Mouse (Mus musculus) myocyte (in vitro differentiated cells): ENCODE measurements around the gene Lrp4.

Experiments
- E2F4 ChIP-seq: IDR thresholded peaks from one replicate; pipeline ENCODE4 v1.6.1; 2011; ENCODE audit warnings: mild to moderate bottlenecking, control low read depth, moderate library complexity; ENCODE audit not compliant: insufficient read depth
- MYOD1 ChIP-seq, 3 experiments: IDR thresholded peaks; one replicate each; pipeline ENCODE4 v1.6.1; 2011; ENCODE audit warnings: control low read depth in 2 of 3, low read depth in 2 of 3, mild to moderate bottlenecking in 2 of 3, moderate library complexity in 1 of 3; ENCODE audit not compliant: insufficient read length in 2 of 3, control insufficient read depth in 1 of 3
- MYOG ChIP-seq, 3 experiments: IDR thresholded peaks; one replicate each; pipeline ENCODE4 v1.6.1; 2011; ENCODE audit warnings: control low read depth in 2 of 3, low read depth in 2 of 3, mild to moderate bottlenecking in 2 of 3; ENCODE audit not compliant: insufficient read length in 2 of 3, control insufficient read depth in 1 of 3, insufficient read depth in 1 of 3
- POLR2A ChIP-seq: IDR thresholded peaks from one replicate; pipeline ENCODE4 v1.6.1; 2011; ENCODE audit warnings: low read depth, mild to moderate bottlenecking, control low read depth, moderate library complexity; ENCODE audit not compliant: insufficient read length
- TCF12 ChIP-seq: IDR thresholded peaks from one replicate; pipeline ENCODE4 v1.6.1; 2011; ENCODE audit warnings: mild to moderate bottlenecking, control low read depth; ENCODE audit not compliant: poor library complexity, insufficient read depth, severe bottlenecking

DNA sequence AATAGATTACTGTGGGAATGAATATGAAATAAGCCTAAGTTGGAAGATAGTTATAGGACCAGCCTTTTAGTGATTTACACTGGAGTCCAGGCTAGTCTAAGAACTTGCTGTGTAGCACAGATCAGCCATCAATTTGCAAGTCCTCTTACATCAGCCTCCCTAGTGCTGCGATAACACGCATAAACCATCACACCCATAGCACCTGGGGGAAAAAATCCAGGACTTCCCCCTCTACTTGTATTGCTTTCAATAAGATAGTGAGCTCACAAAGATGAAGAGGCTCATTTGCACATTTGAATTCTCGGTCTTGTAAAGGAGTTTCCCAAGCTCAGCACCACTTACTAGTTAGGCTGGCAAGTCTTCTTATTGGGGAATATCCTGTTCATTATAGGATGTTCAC is 2.9 kb upstream of the Lrp4 start:
- TF ChIP-seq TCF12: no peak
- no peak for TF ChIP-seq MYOG (IDR thresholded peaks at IDR 0.05; ENCODE audit: control insufficient read depth in 1 of 3, insufficient read depth in 1 of 3, insufficient read length in 2 of 3, low read depth in 2 of 3)
- TF ChIP-seq POLR2A: no peak
- TF ChIP-seq E2F4: no peak
- TF ChIP-seq MYOD1 (IDR thresholded peaks at IDR 0.05; ENCODE audit: control insufficient read depth in 1 of 3, insufficient read length in 2 of 3, low read depth in 2 of 3): no peak
